Mouse (Mus musculus) hindbrain, embryonic 12.5 days (tissue): ENCODE results near the gene Hao2. TPM values are rescaled to one million over a fixed set of nuclear protein-coding genes. Genes with fewer than 3 reads are reported as not detected.

Experiments
- ATAC-seq: fragments of 200-750 bp; cut with Nextera tagmentation; 2 replicates; pipeline ENCODE4 v1.8.0; 2017; ENCODE audit warnings: moderate TSS enrichment; ENCODE audit not compliant: low FRiP score
- H3K27ac ChIP-seq: fragments of 300-500 bp; sonication (generic); 2 replicates; pipeline ENCODE4 v1.5.1; 2016; ENCODE audit warnings: mild to moderate bottlenecking
- H3K27me3 ChIP-seq: fragments of 300-500 bp; sonication (generic); 2 replicates; pipeline ENCODE4 v1.6.1; 2016; ENCODE audit warnings: mild to moderate bottlenecking
- H3K36me3 ChIP-seq: fragments of 300-500 bp; sonication (generic); 2 replicates; pipeline ENCODE4 v1.6.1; 2016; ENCODE audit warnings: mild to moderate bottlenecking
- H3K4me1 ChIP-seq: fragments of 300-500 bp; sonication (generic); 2 replicates; pipeline ENCODE4 v1.6.1; 2016
- H3K4me2 ChIP-seq: fragments of 300-500 bp; sonication (generic); replicated peaks from 2 replicates; pipeline ENCODE4 v1.6.1; 2016; ENCODE audit warnings: mild to moderate bottlenecking
- H3K4me3 ChIP-seq: fragments of 300-500 bp; sonication (generic); 2 replicates; pipeline ENCODE4 v1.5.1; 2016; ENCODE audit warnings: mild to moderate bottlenecking
- H3K9ac ChIP-seq: fragments of 300-500 bp; sonication (generic); 2 replicates; pipeline ENCODE4 v1.6.1; 2016; ENCODE audit warnings: mild to moderate bottlenecking, moderate library complexity
- H3K9me3 ChIP-seq: fragments of 300-500 bp; sonication (generic); replicated peaks from 2 replicates; pipeline ENCODE4 v1.6.1; 2016; ENCODE audit warnings: mild to moderate bottlenecking
- WGBS: fragments of 180-500 bp; shearing (Covaris S2); methylation state at CpG from one replicate; pipeline ENCODE4 v1.1.7; 2016; 5-methylcytosine and 5-hydroxymethylcytosine counted together
- polyA plus RNA-seq: library from polyadenylated mRNA; unstranded; fragments of >200 nt; fragmentation: Nextera tagmentation; extraction: Ambion mirVana; gene quantifications from 2 replicates; pipeline ENCODE4 v1.2.1, GENCODE M21; 2016

Gene Hao2
- not detected in 2 replicates for polyA plus RNA-seq

DNA sequence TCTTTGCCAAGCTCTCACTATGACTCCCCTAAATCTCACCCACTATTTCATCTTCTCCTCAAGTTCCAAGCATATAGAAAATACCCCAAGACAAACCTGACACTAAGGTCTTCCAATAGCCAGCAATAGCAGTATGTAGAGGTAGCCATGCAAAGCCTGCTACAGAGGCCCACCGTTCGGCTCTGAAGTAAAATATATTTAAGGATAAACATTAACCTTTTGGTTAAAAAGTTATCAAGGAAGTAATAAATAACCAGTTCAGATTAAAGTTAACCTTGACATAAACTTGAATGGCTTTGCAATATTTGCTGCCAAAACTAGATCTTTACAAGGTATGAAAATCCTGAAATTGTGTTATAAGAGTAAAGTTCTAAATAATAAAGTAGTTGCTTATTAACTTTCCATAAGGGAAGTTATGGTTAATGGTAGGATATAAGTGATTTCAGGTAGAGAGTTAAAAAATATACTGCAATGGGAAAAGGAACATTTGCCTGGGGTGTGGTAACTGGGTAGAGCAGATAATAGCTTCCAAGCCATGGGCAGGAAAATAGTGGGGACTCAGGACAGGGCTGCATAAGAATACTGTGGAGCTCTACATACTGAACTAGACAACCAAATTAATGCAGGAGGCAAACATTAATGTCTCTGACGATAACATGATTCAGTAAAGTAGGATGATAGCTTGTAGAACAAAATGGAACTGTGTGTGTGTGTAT is at the start of gene Hao2:
Hao2 (minus strand) TSS at position 183 of the 716 bp plus-strand sequence.
- WGBS, result 86% methylated on average over 3 of the region's 3 CpGs

DNA sequence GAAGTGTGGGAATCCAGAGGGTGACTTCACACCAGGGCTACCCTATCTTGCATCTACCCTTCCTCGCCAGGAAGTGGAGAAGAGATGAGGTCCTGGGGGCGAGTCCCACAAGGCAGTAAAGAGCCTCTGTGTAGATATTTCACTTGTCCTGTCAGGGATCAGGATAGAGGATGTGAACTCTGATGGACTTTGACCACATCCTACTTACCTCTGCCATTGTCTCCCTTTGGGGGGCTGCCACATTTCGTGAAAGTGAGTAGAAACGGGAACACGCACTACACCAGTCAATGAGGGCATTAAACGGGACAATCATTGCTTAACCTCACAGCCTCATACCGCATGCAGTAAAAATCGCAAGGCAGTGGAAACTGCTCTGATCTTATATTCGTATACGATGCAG is 48.6 kb upstream of the Hao2 start:
- Histone ChIP-seq H3K9me3 (no peaks in the 10 kb centered on the region), H3K4me2 (peak overlapping the region; percentile 68), H3K36me3 (no peaks in the 10 kb centered on the region), H3K4me3 (peak overlapping the region; percentile 36), H3K27ac (no peak overlapping the region), H3K4me1 (peaks cover 17% of the 10 kb centered on the region), H3K27me3 (no peaks in the 10 kb centered on the region), H3K9ac (peak overlapping the region; percentile 41; the same call in 1 of the 2 replicates)
- peak; percentile 46 for ATAC-seq
- 28% methylated on average over 10 of the region's 10 CpGs for WGBS

More for the DNA sequence above, at the start of gene Hao2:
- no peak within 1 kb of the TSS for H3K9ac ChIP-seq
- no peaks in the 10 kb centered on the region for H3K9me3 ChIP-seq
- ATAC-seq, result no peak
- no peak within 1 kb of the TSS for H3K27ac ChIP-seq
- no peaks in the 10 kb centered on the region for H3K4me1 ChIP-seq
- H3K4me3 ChIP-seq, result no peak within 1 kb of the TSS
- H3K27me3 ChIP-seq, result no peaks in the 10 kb centered on the region
- no peaks in the 10 kb centered on the region for H3K36me3 ChIP-seq
- no peak within 1 kb of the TSS for H3K4me2 ChIP-seq

DNA sequence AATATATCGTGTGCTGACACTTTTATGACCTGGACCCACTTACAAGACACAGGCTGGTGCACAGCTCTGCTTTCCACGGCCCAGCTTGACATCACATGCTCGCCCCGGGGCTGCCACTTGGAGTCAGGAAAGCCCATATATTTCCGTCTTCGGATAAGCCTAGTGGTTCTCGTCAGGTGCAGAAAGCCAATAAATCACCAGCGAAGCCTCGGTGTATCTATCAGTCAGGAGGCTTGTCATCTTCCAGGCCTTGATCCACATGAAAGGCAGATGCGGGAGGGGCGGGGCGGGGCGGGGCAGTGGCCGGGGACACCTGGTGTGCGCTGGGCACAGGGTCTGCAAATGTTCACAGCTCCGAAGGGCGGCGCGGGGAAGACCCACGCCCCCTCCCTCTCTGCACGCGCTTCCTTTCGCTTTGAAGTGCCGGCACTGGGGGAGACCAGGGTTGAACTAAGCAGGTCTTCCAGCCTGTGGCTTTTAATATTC is 48.1 kb upstream of the Hao2 start:
- no peak overlapping the region for H3K27ac ChIP-seq
- peak overlapping the region; percentile 36 for H3K4me3 ChIP-seq
- H3K4me2 ChIP-seq, result peak overlapping the region; percentile 68
- 7% methylated on average over 24 of the region's 24 CpGs for whole genome bisulfite sequencing
- H3K36me3 ChIP-seq, result no peaks in the 10 kb centered on the region
- ATAC-seq, result peak; percentile 76
- H3K27me3 ChIP-seq, result no peaks in the 10 kb centered on the region
- H3K9me3 ChIP-seq, result no peaks in the 10 kb centered on the region
- H3K9ac ChIP-seq, result peak overlapping the region; percentile 41; the same call in 1 of the 2 replicates
- peaks cover 17% of the 10 kb centered on the region for H3K4me1 ChIP-seq

DNA sequence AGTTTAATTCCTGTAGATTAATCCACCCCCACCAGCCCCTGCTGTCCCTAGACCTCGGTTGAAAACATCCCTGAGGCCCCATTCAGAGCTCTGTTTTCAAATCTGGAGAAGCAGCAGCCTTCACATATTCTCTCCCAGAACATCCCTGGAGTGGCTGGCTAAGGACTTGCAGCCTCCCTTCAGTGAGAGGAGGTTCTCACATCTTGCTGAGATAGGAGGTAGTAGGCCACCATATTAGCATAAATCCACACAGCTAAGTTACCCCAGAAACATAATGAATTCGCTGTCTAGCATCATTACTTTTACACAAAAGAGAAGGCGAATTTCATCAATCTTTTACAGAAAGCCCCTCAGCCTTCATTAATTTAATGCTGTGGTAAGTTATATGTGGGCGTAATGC is 47.2 kb upstream of the Hao2 start:
- no peaks in the 10 kb centered on the region for H3K9me3 ChIP-seq
- H3K27ac ChIP-seq, result no peak overlapping the region
- H3K9ac ChIP-seq, result no peak overlapping the region
- H3K4me2 ChIP-seq, result no peak overlapping the region
- H3K4me1 ChIP-seq, result peaks cover 18% of the 10 kb centered on the region
- H3K36me3 ChIP-seq, result no peaks in the 10 kb centered on the region
- WGBS, result 62% methylated on average over 4 of the region's 4 CpGs
- peak; percentile 56; the same call in 1 of the 2 replicates for ATAC-seq
- no peaks in the 10 kb centered on the region for H3K27me3 ChIP-seq
- no peak overlapping the region for H3K4me3 ChIP-seq

DNA sequence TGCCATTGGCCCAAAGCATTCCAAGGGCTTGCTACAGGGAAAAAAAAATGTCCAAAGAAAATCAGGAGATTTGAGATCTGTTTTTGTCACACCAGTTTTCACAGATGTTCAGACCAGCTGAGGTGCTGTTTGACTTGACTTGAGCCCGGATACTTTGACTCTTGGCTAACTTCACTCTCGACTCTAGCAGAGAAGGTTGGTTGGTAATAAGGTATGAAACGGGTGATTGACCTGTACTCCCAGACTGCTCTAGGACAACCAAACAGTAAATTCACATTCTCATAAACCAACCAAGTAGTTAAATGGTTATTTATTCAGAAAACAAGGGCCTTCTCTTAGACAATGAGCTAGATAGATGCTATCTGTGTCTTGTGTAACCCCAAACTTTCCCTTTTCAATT is 43.4 kb upstream of the Hao2 start:
- WGBS, result 75% methylated on average over 3 of the region's 3 CpGs
- H3K27ac ChIP-seq, result no peak overlapping the region
- H3K4me1 ChIP-seq, result peaks cover 15% of the 10 kb centered on the region
- no peak overlapping the region for H3K4me2 ChIP-seq
- ATAC-seq, result no peak
- H3K9ac ChIP-seq, result no peak overlapping the region
- H3K36me3 ChIP-seq, result no peaks in the 10 kb centered on the region
- no peak overlapping the region for H3K4me3 ChIP-seq
- H3K9me3 ChIP-seq, result no peaks in the 10 kb centered on the region
- H3K27me3 ChIP-seq, result no peaks in the 10 kb centered on the region

DNA sequence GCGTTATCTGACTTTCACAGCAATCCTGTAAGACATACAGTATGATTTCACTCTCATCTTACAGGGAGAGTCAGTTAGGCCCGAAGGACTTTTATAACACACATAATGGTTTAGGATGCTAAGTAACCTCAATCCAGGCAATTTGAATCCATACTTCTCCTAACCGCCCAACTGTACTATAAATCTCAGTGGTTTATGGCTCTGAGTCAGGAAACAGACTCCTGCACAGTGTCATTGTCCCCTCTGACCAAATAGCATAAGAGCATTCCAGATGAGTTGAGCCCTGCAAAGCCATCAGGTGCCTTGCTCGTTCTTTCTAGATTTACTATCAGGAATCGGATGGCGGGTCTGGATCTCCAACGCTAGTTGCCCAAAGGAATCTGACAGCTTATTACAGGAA is 41.6 kb upstream of the Hao2 start:
- Histone ChIP-seq H3K9me3 (no peaks in the 10 kb centered on the region), H3K4me3 (no peak overlapping the region), H3K9ac (no peak overlapping the region), H3K36me3 (no peaks in the 10 kb centered on the region), H3K27me3 (no peaks in the 10 kb centered on the region), H3K27ac (no peak overlapping the region), H3K4me1 (peaks cover 5% of the 10 kb centered on the region; the same call in 1 of the 2 replicates), H3K4me2 (no peak overlapping the region)
- 87% methylated on average over 7 of the region's 7 CpGs for WGBS
- ATAC-seq, result no peak

DNA sequence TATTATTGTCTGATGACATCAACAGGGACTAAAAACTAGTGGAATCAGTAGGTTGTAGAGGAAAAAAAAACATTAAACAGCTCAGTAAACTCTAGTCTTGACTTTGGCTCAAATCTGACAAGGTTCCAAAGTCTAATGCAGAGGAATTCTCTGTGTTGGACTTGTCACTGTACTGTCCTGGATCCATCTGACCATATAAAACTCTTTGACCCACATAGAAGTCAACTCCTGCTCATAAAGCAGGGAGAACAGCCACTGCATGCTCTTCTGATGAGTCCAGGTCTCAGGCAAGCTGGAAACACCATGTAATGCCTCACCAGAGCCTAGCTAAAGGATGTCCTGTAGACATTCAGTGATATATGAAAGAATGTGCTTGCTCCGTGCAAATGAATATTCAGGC is 41.0 kb upstream of the Hao2 start:
- H3K27me3 ChIP-seq, result no peaks in the 10 kb centered on the region
- H3K9me3 ChIP-seq, result no peaks in the 10 kb centered on the region
- H3K36me3 ChIP-seq, result no peaks in the 10 kb centered on the region
- H3K4me1 ChIP-seq, result peaks cover 5% of the 10 kb centered on the region; the same call in 1 of the 2 replicates
- no peak for ATAC-seq
- no peak overlapping the region for H3K4me2 ChIP-seq
- H3K9ac ChIP-seq, result no peak overlapping the region
- WGBS, result 76% methylated on average over 1 of the region's 1 CpGs
- H3K4me3 ChIP-seq, result no peak overlapping the region
- H3K27ac ChIP-seq, result no peak overlapping the region

DNA sequence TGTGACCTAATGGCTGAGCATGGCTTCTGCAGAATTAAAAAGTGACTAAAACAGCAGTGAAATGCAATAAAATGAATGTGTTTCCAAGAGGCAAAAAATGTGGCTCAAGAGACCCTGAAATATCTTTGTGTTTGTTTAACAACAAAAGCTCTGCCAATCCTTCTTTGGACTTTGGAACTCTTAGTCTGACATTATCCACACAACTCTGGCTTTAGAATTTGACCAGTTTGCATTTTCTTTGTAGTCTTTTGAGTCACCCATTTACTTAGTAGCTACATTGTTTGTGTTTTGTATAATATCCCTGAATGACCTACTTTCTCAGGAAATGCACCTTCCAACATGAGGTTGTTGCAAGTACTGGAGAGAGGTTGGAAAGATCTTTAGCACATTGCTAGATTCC is 39.4 kb upstream of the Hao2 start:
- Histone ChIP-seq H3K4me2 (no peak overlapping the region), H3K4me1 (peaks cover 5% of the 10 kb centered on the region; the same call in 1 of the 2 replicates), H3K27me3 (no peaks in the 10 kb centered on the region), H3K27ac (no peak overlapping the region), H3K36me3 (no peaks in the 10 kb centered on the region), H3K4me3 (no peak overlapping the region), H3K9ac (no peak overlapping the region), H3K9me3 (no peaks in the 10 kb centered on the region)
- ATAC-seq, result no peak

DNA sequence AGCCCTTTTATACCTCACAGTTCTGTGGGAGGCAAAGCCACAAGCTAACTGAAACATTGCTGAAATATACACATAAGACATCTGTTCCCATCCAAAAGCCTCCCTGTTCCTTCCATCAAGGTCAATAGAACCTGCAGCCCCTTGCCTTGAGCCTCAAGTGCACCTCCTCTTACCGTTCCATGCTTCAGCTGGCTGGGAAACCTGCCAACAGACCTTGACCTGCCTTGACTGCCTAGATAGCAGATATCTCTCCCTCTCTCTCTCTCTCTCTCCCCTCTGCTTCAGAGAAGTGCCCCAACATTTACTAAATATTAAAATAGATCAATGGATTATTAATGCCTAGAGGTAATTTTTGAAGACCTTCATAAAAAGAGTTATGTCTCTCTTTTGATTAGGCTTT is 38.8 kb upstream of the Hao2 start:
- Histone ChIP-seq H3K27ac (no peak overlapping the region), H3K27me3 (no peaks in the 10 kb centered on the region), H3K36me3 (no peaks in the 10 kb centered on the region), H3K4me2 (no peak overlapping the region), H3K4me3 (no peak overlapping the region), H3K4me1 (peaks cover 5% of the 10 kb centered on the region; the same call in 1 of the 2 replicates), H3K9me3 (no peaks in the 10 kb centered on the region), H3K9ac (no peak overlapping the region)
- ATAC-seq, result no peak
- 44% methylated on average over 1 of the region's 1 CpGs for WGBS

DNA sequence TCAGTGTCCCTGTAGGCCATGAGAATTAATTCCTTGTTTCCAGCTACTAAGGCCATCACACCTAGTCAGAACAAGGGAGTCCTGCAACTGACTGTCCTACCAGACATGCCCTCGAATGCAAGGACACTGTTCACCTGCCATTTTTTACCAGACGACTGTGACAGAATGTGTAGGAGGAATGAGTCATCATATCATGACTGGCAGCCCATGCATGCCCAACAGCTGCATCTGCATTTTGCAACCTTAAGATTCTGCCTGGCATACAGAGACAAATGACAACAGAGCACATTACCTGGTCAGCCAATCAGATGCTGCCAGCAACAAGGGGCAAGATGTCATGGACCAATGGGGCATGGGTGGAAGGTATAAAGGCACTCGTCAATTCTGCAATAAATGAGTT is 27.4 kb upstream of the Hao2 start:
- no peaks in the 10 kb centered on the region for H3K36me3 ChIP-seq
- no peaks in the 10 kb centered on the region for H3K9me3 ChIP-seq
- 91% methylated on average over 3 of the region's 3 CpGs for WGBS
- H3K27ac ChIP-seq, result no peak overlapping the region
- H3K4me1 ChIP-seq, result no peaks in the 10 kb centered on the region
- no peak overlapping the region for H3K4me3 ChIP-seq
- H3K9ac ChIP-seq, result no peak overlapping the region
- ATAC-seq, result no peak
- no peak overlapping the region for H3K4me2 ChIP-seq
- H3K27me3 ChIP-seq, result no peaks in the 10 kb centered on the region

DNA sequence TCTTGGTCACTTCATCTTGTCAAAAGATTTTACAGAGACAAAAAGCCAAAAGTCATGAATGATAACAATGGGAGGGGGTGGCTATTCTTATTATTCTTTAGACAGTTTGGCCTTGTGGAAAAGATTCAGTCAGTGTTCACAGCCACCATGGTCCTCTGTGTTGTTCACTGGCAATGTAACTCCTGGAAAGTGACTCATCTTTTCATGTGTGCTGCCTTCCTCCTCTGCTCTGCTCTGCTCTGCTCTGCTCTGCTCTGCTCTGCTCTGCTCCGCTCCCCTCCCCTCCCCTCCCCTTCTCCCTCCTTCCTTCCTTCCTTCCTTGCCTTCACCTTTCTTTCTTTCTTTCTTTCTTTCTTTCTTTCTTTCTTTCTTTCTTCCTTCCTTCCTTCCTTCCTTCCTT is 24.2 kb upstream of the Hao2 start:
- Histone ChIP-seq H3K4me3 (no peak overlapping the region), H3K9me3 (no peaks in the 10 kb centered on the region), H3K4me1 (no peaks in the 10 kb centered on the region), H3K4me2 (no peak overlapping the region), H3K9ac (no peak overlapping the region), H3K27me3 (no peaks in the 10 kb centered on the region), H3K27ac (no peak overlapping the region), H3K36me3 (no peaks in the 10 kb centered on the region)
- ATAC-seq, result no peak
- no CpG with 5 or more reads among the region's 1 CpGs for whole genome bisulfite sequencing

DNA sequence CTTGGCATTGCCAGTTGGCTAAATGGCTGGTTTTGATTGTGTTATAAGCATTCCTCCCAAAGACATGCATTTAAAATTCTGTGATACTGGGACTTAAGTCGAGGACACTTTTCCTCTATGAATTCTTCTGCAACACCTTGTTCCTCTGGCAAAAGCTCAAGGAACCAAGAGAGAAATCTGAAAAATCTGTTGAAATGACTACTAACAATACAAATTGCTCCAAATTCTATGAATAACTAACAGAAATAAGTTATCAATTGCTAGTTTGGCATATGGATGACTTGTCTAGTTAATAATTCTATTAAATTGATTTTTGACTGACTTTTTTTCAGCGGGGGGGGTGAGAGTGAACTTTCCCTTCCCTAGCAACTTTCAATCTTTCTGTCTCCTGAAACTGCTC is 23.8 kb upstream of the Hao2 start:
- 94% methylated on average over 2 of the region's 2 CpGs for WGBS
- no peaks in the 10 kb centered on the region for H3K4me1 ChIP-seq
- no peak for ATAC-seq
- no peaks in the 10 kb centered on the region for H3K9me3 ChIP-seq
- no peak overlapping the region for H3K9ac ChIP-seq
- H3K36me3 ChIP-seq, result no peaks in the 10 kb centered on the region
- H3K27me3 ChIP-seq, result no peaks in the 10 kb centered on the region
- H3K4me2 ChIP-seq, result no peak overlapping the region
- H3K4me3 ChIP-seq, result no peak overlapping the region
- no peak overlapping the region for H3K27ac ChIP-seq

DNA sequence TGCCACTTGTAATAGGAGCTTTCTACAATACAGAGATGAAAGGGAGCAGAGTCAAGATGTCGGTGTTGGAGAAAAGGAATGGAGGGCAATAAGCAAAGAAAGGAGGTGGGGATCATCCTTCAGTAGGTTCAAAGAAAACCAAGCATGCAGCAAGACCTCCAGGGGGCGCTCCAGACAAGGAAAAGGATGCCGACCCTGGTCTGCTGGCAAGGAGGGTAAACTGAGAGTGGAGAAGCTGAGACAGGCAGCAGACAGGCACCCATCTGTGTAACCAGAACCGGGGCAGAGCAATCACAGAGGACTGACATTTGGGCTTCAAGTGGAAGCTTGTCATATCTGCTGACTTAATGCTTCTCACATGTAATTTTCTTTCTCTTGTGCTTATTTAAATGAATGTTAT is 22.6 kb upstream of the Hao2 start:
- Histone ChIP-seq H3K4me1 (no peaks in the 10 kb centered on the region), H3K9me3 (no peaks in the 10 kb centered on the region), H3K9ac (no peak overlapping the region), H3K4me2 (no peak overlapping the region), H3K4me3 (no peak overlapping the region), H3K27me3 (no peaks in the 10 kb centered on the region), H3K36me3 (no peaks in the 10 kb centered on the region), H3K27ac (no peak overlapping the region)
- no peak; the same call in 1 of the 2 replicates for ATAC-seq
- 9% methylated on average over 4 of the region's 4 CpGs for WGBS
